8 mouse cellular contexts compared by ENCODE assay signal in genomic region chr1:45311388-45311787, GRCm38 (mm10). TPM values are rescaled to one million over a fixed set of nuclear protein-coding genes. Genes with fewer than 3 reads are reported as not detected.
DNase-seq lines count a peak whose midpoint lies in the region; ATAC-seq and TF ChIP-seq lines count a peak whose summit lies in the region.

TSS of gene Col3a1 (plus strand) at chr1:45311538.

- no peaks in the 10 kb centered on the region for H3K27me3 ChIP-seq in embryonic facial prominence, embryonic 15.5 days
- no peaks in the 10 kb centered on the region for H3K27me3 ChIP-seq in heart, embryonic 14.5 days (ENCODE audit: control insufficient read depth, insufficient read depth, low read length)
- H3K27me3 ChIP-seq in kidney, postnatal 0 days (ENCODE audit: insufficient read depth, low read length), result no peaks in the 10 kb centered on the region
- H3K27me3 ChIP-seq in testis, adult 2 months (ENCODE audit: control insufficient read depth, insufficient read depth, low read length), result no peaks in the 10 kb centered on the region

- H3K9ac ChIP-seq in embryonic facial prominence, embryonic 15.5 days, result peak within 1 kb of the TSS; percentile 58
- H3K9ac ChIP-seq in heart, embryonic 14.5 days (ENCODE audit: low read length), result peak within 1 kb of the TSS; percentile 73
- peak within 1 kb of the TSS; percentile 60 for H3K9ac ChIP-seq in kidney, postnatal 0 days (ENCODE audit: low read depth, low read length)

- ATAC-seq in embryonic facial prominence, embryonic 15.5 days (ENCODE audit: insufficient number of reproducible peaks, low FRiP score, low TSS enrichment, low read depth), result peak; percentile 86
- peak; percentile 26; the same call in 1 of the 2 replicates for ATAC-seq in heart, embryonic 14.5 days (ENCODE audit: insufficient number of reproducible peaks, insufficient read depth, low FRiP score, low read depth)
- peak; percentile 77; the same call in 1 of the 2 replicates for ATAC-seq in kidney, postnatal 0 days (replicated peaks; ENCODE audit: low FRiP score, low read depth)

- DNase-seq in adrenal gland, adult 8-10 months, result no peak
- peak; percentile 89 for DNase-seq in kidney, postnatal 0 days (ENCODE audit: low spot score)
- peak; percentile 41 for DNase-seq in lung, postnatal 25 days (ENCODE audit: low spot score)
- DNase-seq in natural killer cell, adult 2 months (ENCODE audit: low spot score in 2 of 2), result no peak
- DNase-seq in layer of hippocampus, adult 9-10 months (ENCODE audit: low spot score), result no peak

- peak within 1 kb of the TSS; percentile 56 for H3K4me3 ChIP-seq in embryonic facial prominence, embryonic 15.5 days (replicated peaks)
- H3K4me3 ChIP-seq in heart, embryonic 14.5 days (ENCODE audit: control insufficient read depth in 1 of 2, insufficient read depth in 1 of 2, low read depth in 1 of 2, low read length in 2 of 2), result peak within 1 kb of the TSS; percentile 31 to 41; a peak in 3 of 4 replicates
- peak within 1 kb of the TSS; percentile 44 for H3K4me3 ChIP-seq in kidney, postnatal 0 days (replicated peaks; ENCODE audit: low read depth, low read length)
- peak within 1 kb of the TSS; percentile 40; the same call in 1 of the 2 replicates for H3K4me3 ChIP-seq in testis, adult 2 months (ENCODE audit: control insufficient read depth, low read depth, low read length)

- H3K4me2 ChIP-seq in embryonic facial prominence, embryonic 15.5 days (replicated peaks), result peak within 1 kb of the TSS; percentile 21
- peak within 1 kb of the TSS; percentile 38 for H3K4me2 ChIP-seq in heart, embryonic 14.5 days (ENCODE audit: low read length)
- H3K4me2 ChIP-seq in kidney, postnatal 0 days (ENCODE audit: low read length), result 0 out of 2 replicates have a peak within 1 kb of the TSS, but pooled peaks have one; percentile 15

- 24% methylated on average over 4 of the region's 4 CpGs for WGBS in embryonic facial prominence, embryonic 15.5 days
- WGBS in heart, embryonic 14.5 days, result 54% methylated on average over 4 of the region's 4 CpGs
- WGBS in kidney, postnatal 0 days, result 19% methylated on average over 4 of the region's 4 CpGs

- H3K27ac ChIP-seq in embryonic facial prominence, embryonic 15.5 days (replicated peaks), result peak within 1 kb of the TSS; percentile 97
- peak within 1 kb of the TSS; percentile 75 to 85 for H3K27ac ChIP-seq in heart, embryonic 14.5 days (replicated peaks in 1 of 2; ENCODE audit: control insufficient read depth in 1 of 2, insufficient read depth in 1 of 2, low read depth in 2 of 2, low read length in 2 of 2)
- H3K27ac ChIP-seq in kidney, postnatal 0 days, result peak within 1 kb of the TSS; percentile 82
- peak within 1 kb of the TSS; percentile 75; the same call in 1 of the 2 replicates for H3K27ac ChIP-seq in testis, adult 2 months (ENCODE audit: control insufficient read depth, insufficient read depth, low read depth, low read length)

- peak; percentile 46; the same call in 1 of the 2 replicates for TF ChIP-seq POLR2A in testis, adult 2 months (IDR thresholded peaks at IDR 0.05; ENCODE audit: control insufficient read depth, low read depth, low read length)

- no peak for TF ChIP-seq CTCF in kidney, postnatal 0 days (IDR thresholded peaks at IDR 0.05; ENCODE audit: low read depth)
- no peak for TF ChIP-seq CTCF in testis, adult 2 months (IDR thresholded peaks at IDR 0.05; ENCODE audit: control insufficient read depth, insufficient read depth, insufficient replicate concordance, low read depth, low read length)

- no peaks in the 10 kb centered on the region for H3K36me3 ChIP-seq in embryonic facial prominence, embryonic 15.5 days
- no peaks in the 10 kb centered on the region for H3K36me3 ChIP-seq in heart, embryonic 14.5 days (ENCODE audit: control insufficient read depth, insufficient read depth, low read length)
- H3K36me3 ChIP-seq in kidney, postnatal 0 days (ENCODE audit: insufficient read depth, low read length), result no peaks in the 10 kb centered on the region
- H3K36me3 ChIP-seq in testis, adult 2 months (ENCODE audit: control insufficient read depth, insufficient read depth, low read length), result no peaks in the 10 kb centered on the region

- no peaks in the 10 kb centered on the region for H3K9me3 ChIP-seq in embryonic facial prominence, embryonic 15.5 days (replicated peaks)
- no peaks in the 10 kb centered on the region for H3K9me3 ChIP-seq in heart, embryonic 14.5 days (ENCODE audit: control insufficient read depth, low read length)
- no peaks in the 10 kb centered on the region for H3K9me3 ChIP-seq in kidney, postnatal 0 days (replicated peaks; ENCODE audit: low read length)

- H3K4me1 ChIP-seq in embryonic facial prominence, embryonic 15.5 days, result peaks cover 10% of the 10 kb centered on the region; the same call in 1 of the 2 replicates
- no peaks in the 10 kb centered on the region for H3K4me1 ChIP-seq in heart, embryonic 14.5 days (ENCODE audit: control insufficient read depth in 2 of 2, insufficient read depth in 2 of 2, low read length in 2 of 2)
- no peaks in the 10 kb centered on the region for H3K4me1 ChIP-seq in kidney, postnatal 0 days (replicated peaks; ENCODE audit: insufficient read depth, low read length)
- no peaks in the 10 kb centered on the region for H3K4me1 ChIP-seq in testis, adult 2 months (ENCODE audit: control insufficient read depth, insufficient read depth, low read length)

RNA-seq across cellular contexts. Expression of gene Col3a1, which starts in this region (rescaled TPM):
- total RNA-seq in adrenal gland, adult 8-10 months (2022), result 10 to 100 TPM; 32.9 to 97.5 (median 53.0) TPM
- 2,793 and 3,179 TPM in 2 replicates for polyA plus RNA-seq in embryonic facial prominence, embryonic 15.5 days (2015; fragmentation: Nextera tagmentation; extraction: Ambion mirVana)
- polyA plus RNA-seq in heart, embryonic 14.5 days (2014; fragmentation: Nextera tagmentation; extraction: Ambion mirVana), result 784 and 972 TPM in 2 replicates
- 615 and 661 TPM in 2 replicates for polyA plus RNA-seq in kidney, postnatal 0 days (2015; fragmentation: Nextera tagmentation; extraction: Ambion mirVana)
- polyA plus RNA-seq in testis, adult 2 months (2012; rRNA removed), result 16.0 and 16.8 TPM in 2 replicates

Comparison
In these comparisons a context has a peak if more than half of its experiments do, and no peak if none do; other contexts are left out.
1. RNA of gene Col3a1 (polyA plus RNA-seq): 2,793 to 3,179 TPM in embryonic facial prominence, embryonic 15.5 days, 784 to 972 TPM in heart, embryonic 14.5 days and 615 to 661 TPM in kidney, postnatal 0 days; 16.0 to 16.8 TPM in testis, adult 2 months; every median in the first group is over 10 times any median in the second.
2. DNase-seq: peak in kidney, postnatal 0 days (single experiment) and lung, postnatal 25 days (single experiment); none in adrenal gland, adult 8-10 months (single experiment), natural killer cell, adult 2 months (0 of 2) and layer of hippocampus, adult 9-10 months (single experiment).
3. ATAC-seq: peak in every context shown above with its lines; median percentile 86 in embryonic facial prominence, embryonic 15.5 days; 77 in kidney, postnatal 0 days; 26 in heart, embryonic 14.5 days.
4. Peak in every context shown above with its lines, with median percentiles within 50 percentile points of each other: H3K27ac ChIP-seq, H3K4me2 ChIP-seq, H3K4me3 ChIP-seq and H3K9ac ChIP-seq.